Mouse (Mus musculus) intestine, postnatal 0 days (tissue): ENCODE data around the gene Cpsf6. TPM values are rescaled to one million over a fixed set of nuclear protein-coding genes. Genes with fewer than 3 reads are reported as not detected.

Experiments
- ATAC-seq: fragments of 200-750 bp; cut with Nextera tagmentation; 2 replicates; pipeline ENCODE4 v1.8.0; 2017; ENCODE audit warnings: mild to moderate bottlenecking, moderate TSS enrichment, moderate library complexity
- H3K27ac ChIP-seq: fragments of 300-500 bp; sonication (generic); 2 replicates; pipeline ENCODE4 v1.5.1; 2014; ENCODE audit warnings: mild to moderate bottlenecking, low read depth, low read length, moderate library complexity
- H3K27me3 ChIP-seq: fragments of 300-500 bp; sonication (generic); replicated peaks from 2 replicates; pipeline ENCODE4 v1.6.1; 2014; ENCODE audit warnings: low read length, mixed read lengths; ENCODE audit not compliant: control insufficient read depth, insufficient read depth
- H3K36me3 ChIP-seq: fragments of 300-500 bp; sonication (generic); 2 replicates; pipeline ENCODE4 v1.6.1; 2014; ENCODE audit warnings: mild to moderate bottlenecking, moderate library complexity; ENCODE audit not compliant: control insufficient read depth, insufficient read depth
- H3K4me1 ChIP-seq: fragments of 300-500 bp; sonication (generic); replicated peaks from 2 replicates; pipeline ENCODE4 v1.6.1; 2014; ENCODE audit warnings: antibody characterized with exemption, low read length, mixed read lengths; ENCODE audit not compliant: control insufficient read depth, insufficient read depth
- H3K4me2 ChIP-seq: fragments of 300-500 bp; sonication (generic); replicated peaks from 2 replicates; pipeline ENCODE4 v1.6.1; 2014; ENCODE audit warnings: low read depth, mild to moderate bottlenecking, moderate library complexity
- H3K4me3 ChIP-seq: fragments of 300-500 bp; sonication (generic); 2 replicates; pipeline ENCODE4 v1.5.1; 2014; ENCODE audit warnings: low read depth, low read length
- H3K9ac ChIP-seq: fragments of 300-500 bp; sonication (generic); 2 replicates; pipeline ENCODE4 v1.6.1; 2014; ENCODE audit warnings: mild to moderate bottlenecking, low read depth, low read length
- H3K9me3 ChIP-seq: fragments of 300-500 bp; sonication (generic); 2 replicates; pipeline ENCODE4 v1.6.1; 2016; ENCODE audit warnings: mixed run types; ENCODE audit not compliant: control insufficient read depth
- CTCF ChIP-seq: sonication (generic); IDR thresholded peaks from 2 replicates; pipeline ENCODE4 v1.5.1; 2016; ENCODE audit warnings: low read depth, mild to moderate bottlenecking, control low read depth, antibody characterized with exemption, moderate library complexity
- WGBS: fragments of 180-500 bp; shearing (Covaris S2); extraction: QIAGEN DNeasy Blood & Tissue Kit; methylation state at CpG from one replicate; pipeline ENCODE4 v1.1.7; 2014; 5-methylcytosine and 5-hydroxymethylcytosine counted together
- polyA plus RNA-seq: library from polyadenylated mRNA; unstranded; fragments of >200 nt; fragmentation: Nextera tagmentation; extraction: Ambion mirVana; gene quantifications from 2 replicates; pipeline ENCODE4 v1.2.1, GENCODE M21; 2015

Gene Cpsf6
- polyA plus RNA-seq, 1 experiment from 2014 or later, result 41.2 TPM

DNA sequence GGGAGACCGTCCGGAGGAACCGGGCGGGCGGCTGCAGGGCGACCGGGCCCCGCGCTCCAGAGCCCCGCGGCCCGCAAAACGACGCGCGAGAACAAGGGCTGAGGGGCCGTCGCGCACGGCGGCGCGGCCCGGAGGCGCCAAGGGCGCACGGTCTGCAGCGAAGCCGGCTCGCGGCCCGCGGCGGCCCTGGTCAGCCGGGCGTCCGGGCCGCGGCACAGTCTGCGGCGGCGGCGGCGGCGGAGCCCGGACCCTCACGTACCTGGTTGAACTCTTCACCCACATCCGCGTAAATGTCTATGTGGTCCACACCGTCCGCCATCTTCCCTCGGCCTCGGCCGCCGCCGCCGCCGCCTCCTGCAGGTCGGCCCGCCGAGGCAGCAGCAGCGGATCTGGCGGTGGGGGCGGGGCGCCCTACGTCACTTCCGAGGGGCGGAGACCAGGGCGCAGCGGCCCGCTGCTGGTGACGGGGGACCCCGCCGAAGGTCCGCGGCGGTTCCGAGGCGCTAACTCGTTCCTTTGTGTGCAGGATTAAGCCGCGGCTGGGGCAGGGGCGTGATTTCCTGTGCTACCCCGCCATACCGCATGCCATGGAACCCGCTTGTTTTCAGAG lies 3.1 kb downstream of the Cpsf6 start:
- peak; percentile 56 for TF ChIP-seq CTCF
- WGBS, result under 1% methylated on average over 70 of the region's 86 CpGs

DNA sequence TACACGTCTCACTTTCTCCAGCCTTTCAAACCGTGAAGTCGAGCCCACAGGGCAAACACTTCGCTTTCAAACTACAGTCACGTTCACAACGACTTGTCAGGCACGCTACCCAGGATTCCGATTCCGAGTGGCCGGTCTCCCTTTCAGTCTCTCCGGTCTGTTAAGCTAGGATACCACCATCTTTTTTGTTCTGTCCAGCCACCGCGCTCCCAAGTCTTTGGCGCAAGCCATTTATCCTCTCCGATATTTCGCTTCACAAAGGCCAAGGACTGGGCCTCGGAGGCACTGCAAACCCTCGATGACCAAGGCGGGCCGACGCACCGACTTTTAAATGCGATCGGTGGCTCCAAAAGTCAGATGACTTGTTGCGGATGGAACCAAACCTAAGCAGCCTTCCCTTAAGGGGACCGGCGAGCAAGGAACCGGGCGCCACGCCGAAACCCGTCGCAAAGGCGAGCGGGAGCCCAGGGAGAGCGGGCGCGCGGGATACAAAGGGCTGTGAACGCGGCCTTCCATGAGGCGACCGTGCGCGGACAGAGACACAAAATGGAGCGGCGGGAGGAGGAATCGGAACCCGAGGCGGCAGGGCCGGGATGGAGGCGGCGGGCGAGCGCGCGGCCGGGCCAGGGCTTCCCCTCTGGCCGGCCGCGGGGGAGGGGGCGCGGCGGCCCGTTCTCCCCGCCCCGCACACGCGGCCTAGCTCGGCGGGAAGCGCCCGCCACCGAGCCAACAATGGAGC lies 3.8 kb downstream of the Cpsf6 start:
- Histone ChIP-seq H3K9ac (peak overlapping the region; percentile 97), H3K4me1 (no peaks in the 10 kb centered on the region), H3K4me3 (peak overlapping the region; percentile 99), H3K4me2 (peak overlapping the region; percentile 79), H3K27ac (peak overlapping the region; percentile 92), H3K27me3 (no peaks in the 10 kb centered on the region), H3K9me3 (no peaks in the 10 kb centered on the region), H3K36me3 (no peaks in the 10 kb centered on the region)
- ATAC-seq, result peak; percentile 68
- WGBS, result under 1% methylated on average over 66 of the region's 74 CpGs
- no peak for TF ChIP-seq CTCF

More for the DNA sequence above, 3.1 kb downstream of the Cpsf6 start:
- H3K27me3 ChIP-seq, result no peaks in the 10 kb centered on the region
- H3K9me3 ChIP-seq, result no peaks in the 10 kb centered on the region
- H3K4me1 ChIP-seq, result no peaks in the 10 kb centered on the region
- ATAC-seq, result peak; percentile 96
- no peaks in the 10 kb centered on the region for H3K36me3 ChIP-seq
- peak overlapping the region; percentile 79 for H3K4me2 ChIP-seq
- peak overlapping the region; percentile 92 for H3K27ac ChIP-seq
- H3K9ac ChIP-seq, result peak overlapping the region; percentile 97
- H3K4me3 ChIP-seq, result peak overlapping the region; percentile 99

- Histone ChIP-seq H3K4me3 (peak overlapping the region; percentile 99), H3K27ac (no peak overlapping the region), H3K9me3 (no peaks in the 10 kb centered on the region), H3K4me2 (peak overlapping the region; percentile 79), H3K9ac (0 out of 2 replicates have a peak overlapping the region, but pooled peaks have one; percentile 97), H3K27me3 (no peaks in the 10 kb centered on the region), H3K36me3 (no peaks in the 10 kb centered on the region), H3K4me1 (no peaks in the 10 kb centered on the region)
- no peak for TF ChIP-seq CTCF
- ATAC-seq, result no peak
- WGBS, result 11% methylated on average over 10 of the region's 10 CpGs
These were observed 4.7 kb downstream of the Cpsf6 start for GRCm38 (mm10) chr10:117375163-117375562.

GRCm38 (mm10) chr10:117363106-117363505 lies 16.7 kb downstream of the Cpsf6 start:
- WGBS, result 24% methylated on average over 3 of the region's 3 CpGs
- ATAC-seq, result no peak
- no peaks in the 10 kb centered on the region for H3K9me3 ChIP-seq

GRCm38 (mm10) chr10:117358891-117359290 lies 20.9 kb downstream of the Cpsf6 start:
- H3K4me1 ChIP-seq, result no peaks in the 10 kb centered on the region
- TF ChIP-seq CTCF, result no peak
- no peaks in the 10 kb centered on the region for H3K27me3 ChIP-seq
- no peak for ATAC-seq
- H3K36me3 ChIP-seq, result peaks cover 60% of the 10 kb centered on the region
- no peak overlapping the region for H3K4me3 ChIP-seq
- no peak overlapping the region for H3K9ac ChIP-seq
- no peak overlapping the region for H3K4me2 ChIP-seq
- no peaks in the 10 kb centered on the region for H3K9me3 ChIP-seq
- 84% methylated on average over 11 of the region's 11 CpGs for WGBS
- H3K27ac ChIP-seq, result no peak overlapping the region

More at GRCm38 (mm10) chr10:117363106-117363505, 16.7 kb downstream of the Cpsf6 start:
- Histone ChIP-seq H3K27me3 (no peaks in the 10 kb centered on the region), H3K4me2 (no peak overlapping the region), H3K4me3 (no peak overlapping the region), H3K4me1 (no peaks in the 10 kb centered on the region), H3K36me3 (peaks cover 47% of the 10 kb centered on the region), H3K9ac (no peak overlapping the region), H3K27ac (no peak overlapping the region)
- TF ChIP-seq CTCF, result peak; percentile 85

DNA sequence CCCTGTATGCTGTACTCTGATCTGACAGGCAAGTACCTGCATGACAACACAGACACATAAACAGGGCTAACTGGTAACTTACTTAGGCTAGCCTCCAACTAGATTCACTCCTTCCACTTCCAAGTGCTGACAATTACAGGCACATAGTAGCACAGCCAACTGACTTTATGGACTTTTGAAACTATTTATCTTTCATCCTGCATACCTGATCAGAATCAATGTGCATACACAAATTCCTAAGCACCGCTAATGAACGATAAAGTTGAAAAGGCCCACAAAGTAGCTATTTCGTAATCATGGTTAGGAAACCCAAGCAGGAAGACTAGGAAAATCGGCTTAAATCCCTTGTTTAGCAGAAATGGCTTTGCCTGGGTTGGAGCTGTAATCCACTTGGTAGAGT lies 36.8 kb downstream of the Cpsf6 start:
- H3K27me3 ChIP-seq, result no peaks in the 10 kb centered on the region
- 0 out of 2 replicates have a peak, but pooled peaks cover 6% of the 10 kb centered on the region for H3K4me1 ChIP-seq
- H3K27ac ChIP-seq, result no peak overlapping the region
- TF ChIP-seq CTCF, result no peak
- H3K9ac ChIP-seq, result no peak overlapping the region
- H3K9me3 ChIP-seq, result no peaks in the 10 kb centered on the region
- no peak overlapping the region for H3K4me3 ChIP-seq
- peaks cover 5% of the 10 kb centered on the region; the same call in 1 of the 2 replicates for H3K36me3 ChIP-seq
- no peak; the same call in 1 of the 2 replicates for ATAC-seq
- WGBS, result 51% methylated on average over 4 of the region's 4 CpGs
- no peak overlapping the region for H3K4me2 ChIP-seq
